Mouse (Mus musculus) limb, embryonic 14.5 days (tissue): Measurements from ENCODE around the gene Bcl7c. TPM values are rescaled to one million over a fixed set of nuclear protein-coding genes. Genes with fewer than 3 reads are reported as not detected.
"Not testable (repeated sequence)": the region's sequence is repeated elsewhere in the genome, so short reads cannot be mapped to it uniquely, and the experiment has no call there.

Source experiments
- ATAC-seq: fragments of 200-750 bp; cut with Nextera tagmentation; 2 replicates; pipeline ENCODE4 v1.8.0; 2017; ENCODE audit warnings: low read depth, moderate number of reproducible peaks, moderate TSS enrichment; ENCODE audit not compliant: low FRiP score
- DNase-seq: peaks from one replicate; pipeline ENCODE4 v3.0.0-alpha.2; 2015; ENCODE audit warnings: low spot score
- H3K27ac ChIP-seq: fragments of 300-500 bp; sonication (generic); replicated peaks from 2 replicates; pipeline ENCODE4 v1.5.1; 2014; ENCODE audit warnings: low read depth, mild to moderate bottlenecking, low read length, moderate library complexity, mixed read lengths
- H3K27me3 ChIP-seq: fragments of 300-500 bp; sonication (generic); 2 replicates; pipeline ENCODE4 v1.6.1; 2014; ENCODE audit warnings: low read length, mixed read lengths; ENCODE audit not compliant: control insufficient read depth, insufficient read depth
- H3K36me3 ChIP-seq: fragments of 300-500 bp; sonication (generic); 2 replicates; pipeline ENCODE4 v1.6.1; 2014; ENCODE audit warnings: mild to moderate bottlenecking, low read length, moderate library complexity, mixed read lengths; ENCODE audit not compliant: control insufficient read depth, insufficient read depth
- H3K4me1 ChIP-seq: fragments of 300-500 bp; sonication (generic); 2 replicates; pipeline ENCODE4 v1.6.1; 2014; ENCODE audit warnings: antibody characterized with exemption, low read length, mixed read lengths; ENCODE audit not compliant: control insufficient read depth, insufficient read depth
- H3K4me2 ChIP-seq: fragments of 300-500 bp; sonication (generic); replicated peaks from 2 replicates; pipeline ENCODE4 v1.6.1; 2014; ENCODE audit warnings: low read depth, mild to moderate bottlenecking, low read length, moderate library complexity; ENCODE audit not compliant: severe bottlenecking
- H3K4me3 ChIP-seq: fragments of 300-500 bp; sonication (generic); replicated peaks from 2 replicates; pipeline ENCODE4 v1.5.1; 2014; ENCODE audit warnings: low read length
- H3K9ac ChIP-seq: fragments of 300-500 bp; sonication (generic); 2 replicates; pipeline ENCODE4 v1.6.1; 2014; ENCODE audit warnings: mild to moderate bottlenecking, low read depth, low read length, moderate library complexity; ENCODE audit not compliant: severe bottlenecking
- H3K9me3 ChIP-seq: fragments of 300-500 bp; sonication (generic); 2 replicates; pipeline ENCODE4 v1.6.1; 2016; ENCODE audit warnings: low read length; ENCODE audit not compliant: control insufficient read depth
- POLR2A ChIP-seq: fragments of 200-500 bp; IDR thresholded peaks from 2 replicates; pipeline ENCODE4 v1.8.0; 2012; ENCODE audit warnings: inconsistent platforms, mild to moderate bottlenecking, moderate library complexity, borderline replicate concordance; ENCODE audit not compliant: insufficient read depth, insufficient read length; ENCODE audit errors: extremely low read depth
- WGBS: fragments of 180-500 bp; shearing (Covaris S2); extraction: QIAGEN DNeasy Blood & Tissue Kit; methylation state at CpG from one replicate; pipeline ENCODE4 v1.1.7; 2014; 5-methylcytosine and 5-hydroxymethylcytosine counted together
- polyA plus RNA-seq, 2 experiments: library from polyadenylated mRNA; depleted of rRNA in 1 of 2; stranded (reverse) in 1 of 2; unstranded in 1 of 2; fragments of >200 nt; fragmentation: Nextera tagmentation in 1 of 2; extraction: Ambion mirVana in 1 of 2; gene quantifications; 2 replicates each; pipeline versions ENCODE4 v1.2.1 to v1.2.3; 2012 to 2014

The Bcl7c gene
- polyA plus RNA-seq, 2 experiments: 90.0 to 102 TPM

- peak; percentile 98 for DNase-seq
- H3K9me3 ChIP-seq: no peaks in the 10 kb centered on the region
- peak; percentile 89 for ATAC-seq
- peak overlapping the region; percentile 55 for H3K4me2 ChIP-seq
- peaks cover 30% of the 10 kb centered on the region for H3K36me3 ChIP-seq
- WGBS: under 1% methylated on average over 39 of the region's 39 CpGs
- H3K4me3 ChIP-seq: peak overlapping the region; percentile 88
- H3K4me1 ChIP-seq: peaks cover 10% of the 10 kb centered on the region; the same call in 1 of the 2 replicates
- TF ChIP-seq POLR2A: 0 out of 2 replicates have a peak, but pooled peaks have one; percentile 59
- H3K27me3 ChIP-seq: no peaks in the 10 kb centered on the region
- peak overlapping the region; percentile 86 for H3K27ac ChIP-seq
- peak overlapping the region; percentile 72 for H3K9ac ChIP-seq
These were observed 37.1 kb upstream of the Bcl7c start for GRCm38 (mm10) chr7:127745652-127746493.

DNA sequence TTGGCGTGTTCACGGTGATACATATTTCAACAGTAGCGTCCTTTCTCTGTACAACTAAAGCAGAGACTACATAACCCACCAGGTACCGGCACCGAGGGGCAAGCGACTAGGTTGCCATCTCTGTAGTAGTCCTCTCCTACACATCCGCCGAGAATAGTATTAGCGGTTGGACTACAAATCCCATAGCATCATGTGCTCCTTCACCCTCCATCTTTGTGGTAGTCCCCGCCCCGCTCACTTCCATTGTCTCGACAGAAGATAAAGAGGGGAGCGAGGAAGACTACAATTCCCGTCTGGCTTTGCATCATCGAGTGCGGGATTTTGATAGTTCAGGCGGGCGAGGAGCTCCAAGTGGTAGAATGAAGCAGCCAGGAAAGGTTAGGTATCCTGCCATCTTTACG is 36.5 kb upstream of the Bcl7c start:
- Histone ChIP-seq H3K4me1 (peaks cover 10% of the 10 kb centered on the region; the same call in 1 of the 2 replicates), H3K9me3 (no peaks in the 10 kb centered on the region), H3K27ac (peak overlapping the region; percentile 86), H3K4me2 (peak overlapping the region; percentile 55), H3K9ac (peak overlapping the region; percentile 72), H3K27me3 (no peaks in the 10 kb centered on the region), H3K4me3 (peak overlapping the region; percentile 88), H3K36me3 (peaks cover 24% of the 10 kb centered on the region)
- under 1% methylated on average over 19 of the region's 19 CpGs for WGBS
- peak; percentile 85 for ATAC-seq
- DNase-seq: peak; percentile 98
- TF ChIP-seq POLR2A: no peak

DNA sequence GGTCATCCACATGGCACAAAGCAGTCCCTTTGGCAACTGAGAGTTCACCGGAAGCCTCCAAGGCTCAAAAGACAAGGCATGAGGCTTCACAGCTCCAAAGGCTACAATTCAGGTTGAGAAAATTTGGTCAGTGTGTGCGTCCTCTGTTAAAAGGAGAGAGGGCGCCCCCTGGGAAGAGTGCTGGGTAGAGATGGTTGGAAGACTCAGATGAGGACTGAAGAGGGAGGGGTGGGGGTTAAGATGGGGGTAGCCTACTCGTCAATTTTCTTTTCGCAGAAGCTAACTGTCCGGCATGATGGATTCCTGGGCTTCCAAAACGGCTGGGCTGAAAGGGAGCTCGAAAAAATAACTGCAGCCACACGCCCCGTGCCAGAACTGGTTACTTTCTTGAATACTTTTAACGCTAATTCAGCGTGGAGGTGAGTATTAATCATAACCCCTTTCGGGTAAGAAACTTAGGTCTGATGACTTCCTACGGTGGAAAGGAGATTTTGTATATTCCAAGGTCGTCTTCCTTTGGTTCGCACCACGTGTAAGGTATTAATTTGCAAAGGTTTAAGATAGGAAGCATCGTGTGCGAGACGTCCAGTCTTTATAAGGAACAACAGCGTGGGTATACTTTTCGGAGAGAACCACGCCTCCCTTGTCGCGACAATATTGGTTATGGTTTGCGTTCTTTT is 35.8 kb upstream of the Bcl7c start, which contains the start of gene Fbxl19:
Fbxl19 (plus strand) TSS at position 178 of the 680 bp plus-strand sequence.
- H3K9me3 ChIP-seq: no peaks in the 10 kb centered on the region
- no peak for TF ChIP-seq POLR2A
- peak within 1 kb of the TSS; percentile 86 for H3K27ac ChIP-seq
- DNase-seq (peak; percentile 84), ATAC-seq (no peak)
- peaks cover 16% of the 10 kb centered on the region for H3K36me3 ChIP-seq
- H3K4me2 ChIP-seq: peak within 1 kb of the TSS; percentile 55
- no peaks in the 10 kb centered on the region for H3K27me3 ChIP-seq
- peak within 1 kb of the TSS; percentile 72 for H3K9ac ChIP-seq
- peak within 1 kb of the TSS; percentile 88 for H3K4me3 ChIP-seq
- peaks cover 10% of the 10 kb centered on the region; the same call in 1 of the 2 replicates for H3K4me1 ChIP-seq
- under 1% methylated on average over 26 of the region's 26 CpGs for WGBS

DNA sequence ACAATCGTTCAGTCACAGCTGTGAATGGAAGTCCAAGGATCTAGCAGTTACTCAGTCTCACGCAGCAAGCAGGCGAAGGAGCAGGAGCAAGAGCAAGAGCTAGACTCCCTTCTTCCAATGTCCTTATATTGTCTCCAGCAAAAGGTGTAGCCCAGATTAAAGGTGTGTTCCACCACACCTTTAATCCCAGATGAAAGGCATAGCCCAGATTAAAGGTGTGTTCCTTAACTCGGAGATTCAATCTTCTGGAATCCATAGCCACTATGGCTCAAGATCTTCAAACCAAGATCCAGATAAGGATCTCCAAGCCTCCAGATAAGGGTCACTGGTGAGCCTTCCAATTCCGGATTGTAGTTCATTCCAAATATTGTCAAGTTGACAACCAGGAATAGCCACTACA is 23.3 kb upstream of the Bcl7c start, which contains the start of gene Ctf2:
Ctf2 (minus strand) TSS at position 101 of the 400 bp plus-strand sequence.
- H3K9me3 ChIP-seq, ATAC-seq, H3K27ac ChIP-seq, DNase-seq, H3K4me2 ChIP-seq, H3K27me3 ChIP-seq, H3K4me1 ChIP-seq, H3K4me3 ChIP-seq, H3K36me3 ChIP-seq, H3K9ac ChIP-seq: not testable (repeated sequence)
- WGBS: no CpG with 5 or more reads among the region's 5 CpGs

- ATAC-seq (no peak), DNase-seq (no peak)
- H3K27ac ChIP-seq: no peak overlapping the region
- TF ChIP-seq POLR2A: no peak
- H3K4me2 ChIP-seq: no peak overlapping the region
- no peaks in the 10 kb centered on the region for H3K9me3 ChIP-seq
- WGBS: 62% methylated on average over 4 of the region's 4 CpGs
- no peaks in the 10 kb centered on the region for H3K4me1 ChIP-seq
- no peak overlapping the region for H3K4me3 ChIP-seq
- H3K9ac ChIP-seq: no peak overlapping the region
- H3K27me3 ChIP-seq: no peaks in the 10 kb centered on the region
- no peaks in the 10 kb centered on the region for H3K36me3 ChIP-seq
These were observed 21.4 kb upstream of the Bcl7c start for GRCm38 (mm10) chr7:127730170-127730569.
